Mouse (Mus musculus) CH12.LX (cell line): ENCODE measurements at regions not wholly inside any gene's neighbourhood (a gene's known extent, or its start where the extent isn't known, plus 50 kb on each side); places are given as distances from the start of the nearest gene placed in this dataset.

Experiments used
- DNase-seq: peaks from one replicate; pipeline ENCODE4 v3.0.0-alpha.2; 2013; ENCODE audit errors: extremely low read depth
- H3K27ac ChIP-seq: 2 replicates; pipeline ENCODE4 v1.5.1; 2012; ENCODE audit warnings: low read depth, mild to moderate bottlenecking, control low read depth, moderate library complexity; ENCODE audit not compliant: insufficient read depth
- H3K27me3 ChIP-seq: replicated peaks from 2 replicates; pipeline ENCODE3; 2012; ENCODE audit warnings: inconsistent platforms
- H3K36me3 ChIP-seq, 2 experiments: replicated peaks in 1 of 2; 2 replicates each; pipeline versions ENCODE3 to v1.6.1; 2012; ENCODE audit warnings: inconsistent platforms in 1 of 2, low read length in 1 of 2, mild to moderate bottlenecking in 1 of 2, mixed read lengths in 1 of 2, moderate library complexity in 1 of 2; ENCODE audit not compliant: control insufficient read depth in 1 of 2, insufficient read depth in 1 of 2
- H3K4me1 ChIP-seq, 2 experiments: 2 replicates each; pipeline ENCODE4 v1.6.1; 2012; ENCODE audit warnings: inconsistent platforms in 1 of 2, moderate library complexity in 1 of 2; ENCODE audit not compliant: insufficient read depth in 2 of 2, control insufficient read depth in 1 of 2
- H3K4me2 ChIP-seq: 2 replicates; pipeline ENCODE4 v1.6.1; 2012; ENCODE audit warnings: low read depth, mild to moderate bottlenecking, control low read depth; ENCODE audit not compliant: poor library complexity, insufficient read depth, severe bottlenecking
- H3K4me3 ChIP-seq, 3 experiments: fragments of 150-350 bp in 1 of 3; sonication (generic) in 1 of 3; replicated peaks in 1 of 3; 2 replicates each; pipeline versions ENCODE3 to v1.5.1; 2011 to 2012; ENCODE audit warnings: low read depth in 2 of 3, low read length in 2 of 3, mild to moderate bottlenecking in 2 of 3, moderate library complexity in 2 of 3, control low read depth in 1 of 3, improper control_type of control experiment in 1 of 3, inconsistent platforms in 1 of 3, mixed read lengths in 1 of 3; ENCODE audit not compliant: poor library complexity in 1 of 3
- H3K79me2 ChIP-seq: replicated peaks from 2 replicates; pipeline ENCODE4 v1.6.1; 2012; ENCODE audit warnings: mild to moderate bottlenecking, moderate library complexity; ENCODE audit not compliant: control insufficient read depth, poor library complexity, insufficient read depth, severe bottlenecking; ENCODE audit errors: extremely low read depth
- H3K9ac ChIP-seq: 2 replicates; pipeline ENCODE4 v1.6.1; 2012; ENCODE audit warnings: low read depth, mild to moderate bottlenecking, control low read depth, moderate library complexity; ENCODE audit not compliant: insufficient read depth
- H3K9me3 ChIP-seq: replicated peaks from 2 replicates; pipeline ENCODE3; 2012; ENCODE audit warnings: low read length, inconsistent platforms, mixed read lengths
- BHLHE40 ChIP-seq: IDR thresholded peaks from 2 replicates; pipeline ENCODE4 v1.6.1; 2011; ENCODE audit warnings: mild to moderate bottlenecking, low read depth, low read length, improper control_type of control experiment
- CHD1 ChIP-seq: IDR thresholded peaks from 2 replicates; pipeline ENCODE4 v1.6.1; 2012; ENCODE audit warnings: low read depth, low read length, improper control_type of control experiment, inconsistent platforms
- CHD2 ChIP-seq: IDR thresholded peaks from 2 replicates; pipeline ENCODE4 v1.6.1; 2011; ENCODE audit warnings: low read length, improper control_type of control experiment
- EP300 ChIP-seq: IDR thresholded peaks from 2 replicates; pipeline ENCODE4 v1.6.1; 2011; ENCODE audit warnings: low read length, improper control_type of control experiment
- HCFC1 ChIP-seq: IDR thresholded peaks from 2 replicates; pipeline ENCODE4 v1.6.1; 2012; ENCODE audit warnings: low read depth, mild to moderate bottlenecking, inconsistent platforms, low read length, improper control_type of control experiment
- JUN ChIP-seq: IDR thresholded peaks from 2 replicates; pipeline ENCODE4 v1.6.1; 2011; ENCODE audit warnings: low read depth, mild to moderate bottlenecking, low read length, improper control_type of control experiment, moderate library complexity; ENCODE audit not compliant: insufficient read depth
- JUND ChIP-seq: conservative IDR thresholded peaks from 2 replicates; pipeline ENCODE4 v1.6.1; 2011; ENCODE audit warnings: low read depth, low read length, improper control_type of control experiment
- KAT2A ChIP-seq: IDR thresholded peaks from 2 replicates; pipeline ENCODE4 v1.6.1; 2012; ENCODE audit warnings: low read length, improper control_type of control experiment, inconsistent platforms; ENCODE audit not compliant: insufficient replicate concordance
- MAFK ChIP-seq: IDR thresholded peaks from 2 replicates; pipeline ENCODE4 v1.6.1; 2011; ENCODE audit warnings: low read length, improper control_type of control experiment; ENCODE audit not compliant: insufficient replicate concordance
- MAX ChIP-seq: IDR thresholded peaks from 2 replicates; pipeline ENCODE4 v1.6.1; 2011; ENCODE audit warnings: low read length, improper control_type of control experiment
- MAZ ChIP-seq: IDR thresholded peaks from 2 replicates; pipeline ENCODE4 v1.6.1; 2012; ENCODE audit warnings: low read depth, mild to moderate bottlenecking, inconsistent platforms, low read length, improper control_type of control experiment, moderate library complexity
- MEF2A ChIP-seq: IDR thresholded peaks from 2 replicates; pipeline ENCODE4 v1.6.1; 2014; ENCODE audit warnings: low read depth, mild to moderate bottlenecking, inconsistent platforms, low read length, improper control_type of control experiment, borderline replicate concordance
- MXI1 ChIP-seq: IDR thresholded peaks from 2 replicates; pipeline ENCODE4 v1.6.1; 2011; ENCODE audit warnings: mild to moderate bottlenecking, low read depth, low read length, improper control_type of control experiment
- NELFE ChIP-seq: IDR thresholded peaks from 2 replicates; pipeline ENCODE4 v1.6.1; 2011; ENCODE audit warnings: low read depth, low read length, improper control_type of control experiment
- NRF1 ChIP-seq: IDR thresholded peaks from 2 replicates; pipeline ENCODE4 v1.6.1; 2014; ENCODE audit warnings: low read depth, mild to moderate bottlenecking, inconsistent platforms, low read length, improper control_type of control experiment, moderate library complexity
- POLR2A ChIP-seq: IDR thresholded peaks from 2 replicates; pipeline ENCODE4 v1.6.1; 2011; ENCODE audit warnings: low read depth, mild to moderate bottlenecking, improper control_type of control experiment, low read length
- POLR2AphosphoS2 ChIP-seq: IDR thresholded peaks from 2 replicates; pipeline ENCODE4 v1.6.1; 2011; ENCODE audit warnings: low read depth, low read length, improper control_type of control experiment
- RAD21 ChIP-seq: IDR thresholded peaks from 2 replicates; pipeline ENCODE4 v1.6.1; 2011; ENCODE audit warnings: low read depth, mild to moderate bottlenecking, low read length, improper control_type of control experiment, moderate library complexity
- SMC3 ChIP-seq: IDR thresholded peaks from 2 replicates; pipeline ENCODE4 v1.6.1; 2011; ENCODE audit warnings: low read depth, low read length, improper control_type of control experiment
- UBTF ChIP-seq: IDR thresholded peaks from 2 replicates; pipeline ENCODE4 v1.6.1; 2012; ENCODE audit warnings: low read depth, mild to moderate bottlenecking, inconsistent platforms, low read length, improper control_type of control experiment, moderate library complexity
- USF1 ChIP-seq: IDR thresholded peaks from 2 replicates; pipeline ENCODE4 v1.6.1; 2014; ENCODE audit warnings: low read depth, mild to moderate bottlenecking, inconsistent platforms, low read length, improper control_type of control experiment
- USF2 ChIP-seq: conservative IDR thresholded peaks from 2 replicates; pipeline ENCODE4 v1.6.1; 2011; ENCODE audit warnings: low read depth, low read length, improper control_type of control experiment
- ZKSCAN1 ChIP-seq: IDR thresholded peaks from 2 replicates; pipeline ENCODE4 v1.6.1; 2012; ENCODE audit warnings: low read depth, inconsistent platforms, low read length, improper control_type of control experiment, borderline replicate concordance
- dilution Hi-C: fragments of 300-500 bp; cut with MboI; formaldehyde crosslinking; loops from 2 replicates; pipeline ENCODE4 v1.14.3; 2020; ENCODE audit warnings: low sequenced_read_pairs; ENCODE audit not compliant: extremely low pct_unique_long_range_greater_than_20kb, extremely low pct_ligation_motif_present
- in situ Hi-C: fragments of 300-500 bp; cut with MboI; formaldehyde crosslinking; loops from 3 replicates; pipeline ENCODE4 v1.14.3; 2019; ENCODE audit warnings: low sequenced_read_pairs, low pct_ligation_motif_present, low pct_unique_long_range_greater_than_20kb, mixed read lengths

- no peak overlapping the region for H3K27ac ChIP-seq
- dilution Hi-C loops (no loop called here), in situ Hi-C loops (no loop called here)
Observed at GRCm38 (mm10) chr8:11145251-11145650, 137.0 kb upstream of the Irs2 start.

GRCm38 (mm10) chr8:11140566-11140965 is 132.3 kb upstream of the Irs2 start:
- Histone ChIP-seq H3K9me3 (peaks cover 3% of the 10 kb centered on the region), H3K9ac (no peak overlapping the region), H3K27me3 (no peaks in the 10 kb centered on the region), H3K36me3 (no peaks in the 10 kb centered on the region), H3K27ac (no peak overlapping the region), H3K4me1 (peaks cover 6 to 23% of the 10 kb centered on the region in 2 experiments), H3K4me3 (no peak overlapping the region), H3K4me2 (no peak overlapping the region), H3K79me2 (no peaks in the 10 kb centered on the region)
- TF ChIP-seq NRF1 (no peak), RAD21 (no peak), JUND (no peak), CHD1 (no peak), NELFE (no peak), HCFC1 (no peak), SMC3 (no peak), CHD2 (no peak), ZKSCAN1 (no peak), POLR2A (no peak), KAT2A (no peak)
- dilution Hi-C loops (no loop called here), in situ Hi-C loops (no loop called here)
- DNase-seq = no peak

More at GRCm38 (mm10) chr8:11145251-11145650, 137.0 kb upstream of the Irs2 start:
- peaks cover 3% of the 10 kb centered on the region for H3K27me3 ChIP-seq
- no peak overlapping the region for H3K9ac ChIP-seq
- DNase-seq = no peak
- no peak for TF ChIP-seq USF2
- TF ChIP-seq, all 38 proteins: peak for 0
- H3K79me2 ChIP-seq = no peaks in the 10 kb centered on the region
- H3K4me1 ChIP-seq = no peaks in the 10 kb centered on the region
- H3K4me2 ChIP-seq = no peak overlapping the region
- no peak overlapping the region for H3K4me3 ChIP-seq
- H3K36me3 ChIP-seq = no peaks in the 10 kb centered on the region
- no peaks in the 10 kb centered on the region for H3K9me3 ChIP-seq

GRCm38 (mm10) chr8:11139294-11139693 is 131.0 kb upstream of the Irs2 start:
- Histone ChIP-seq H3K4me3 (no peak overlapping the region), H3K27ac (no peak overlapping the region), H3K36me3 (no peaks in the 10 kb centered on the region), H3K9me3 (peaks cover 3% of the 10 kb centered on the region), H3K79me2 (no peaks in the 10 kb centered on the region), H3K9ac (no peak overlapping the region), H3K4me1 (peaks cover 6 to 23% of the 10 kb centered on the region in 2 experiments), H3K27me3 (no peaks in the 10 kb centered on the region), H3K4me2 (no peak overlapping the region)
- TF ChIP-seq EP300 = no peak
- no peak for TF ChIP-seq MAFK
- TF ChIP-seq BHLHE40 = no peak
- no peak for TF ChIP-seq UBTF
- TF ChIP-seq USF1 = no peak
- TF ChIP-seq NRF1 = no peak
- TF ChIP-seq MXI1 = no peak
- TF ChIP-seq ZKSCAN1 = no peak
- TF ChIP-seq JUND = no peak
- no peak for TF ChIP-seq MAX
- TF ChIP-seq MEF2A = no peak
- TF ChIP-seq MAZ = no peak
- no peak for TF ChIP-seq POLR2AphosphoS2
- no peak for TF ChIP-seq JUN
- no peak for TF ChIP-seq RAD21
- no peak for TF ChIP-seq KAT2A
- no peak for DNase-seq
- dilution Hi-C loops (no loop called here), in situ Hi-C loops (no loop called here)
